Mouse (Mus musculus) kidney, adult 2 months (tissue): ENCODE measurements around the gene Usb1. TPM values are rescaled to one million over a fixed set of nuclear protein-coding genes. Genes with fewer than 3 reads are reported as not detected.

Source experiments
- DNase-seq: peaks from one replicate; pipeline ENCODE4 v3.0.0; 2021
- H3K27ac ChIP-seq: fragments of 200-500 bp; 2 replicates; pipeline ENCODE4 v1.5.1; 2012; ENCODE audit warnings: low read depth, low read length, control low read depth, inconsistent platforms; ENCODE audit not compliant: insufficient read depth
- H3K27me3 ChIP-seq: fragments of 200-500 bp; replicated peaks from 2 replicates; pipeline ENCODE4 v1.6.1; 2012; ENCODE audit warnings: mild to moderate bottlenecking, moderate library complexity, low read length, inconsistent platforms; ENCODE audit not compliant: control insufficient read depth, insufficient read depth
- H3K36me3 ChIP-seq: fragments of 200-500 bp; 2 replicates; pipeline ENCODE4 v1.6.1; 2012; ENCODE audit warnings: mild to moderate bottlenecking, moderate library complexity, low read length, inconsistent platforms; ENCODE audit not compliant: control insufficient read depth, insufficient read depth
- H3K4me1 ChIP-seq: fragments of 200-500 bp; 2 replicates; pipeline ENCODE4 v1.6.1; 2011; ENCODE audit warnings: low read length; ENCODE audit not compliant: control insufficient read depth, insufficient read depth
- H3K4me3 ChIP-seq: fragments of 200-500 bp; 2 replicates; pipeline ENCODE4 v1.5.1; 2011; ENCODE audit warnings: mild to moderate bottlenecking, low read depth, low read length, control low read depth; ENCODE audit not compliant: insufficient read depth
- CTCF ChIP-seq: fragments of 200-500 bp; conservative IDR thresholded peaks from 2 replicates; pipeline ENCODE4 v1.5.1; 2011; ENCODE audit warnings: low read depth, mild to moderate bottlenecking, control low read depth, low read length, moderate library complexity, mixed read lengths; ENCODE audit not compliant: insufficient read depth, insufficient read length
- POLR2A ChIP-seq: fragments of 200-500 bp; IDR thresholded peaks from one replicate; pipeline ENCODE4 v1.6.1; 2011; ENCODE audit warnings: low read depth, low read length, control low read depth
- WGBS: fragments of 180-500 bp; shearing (Covaris S2); methylation state at CpG from one replicate; pipeline ENCODE4 v1.1.7; 2018; 5-methylcytosine and 5-hydroxymethylcytosine counted together
- polyA plus RNA-seq: library from polyadenylated mRNA; depleted of rRNA; stranded (reverse); fragments of >200 nt; gene quantifications from 2 replicates; pipeline ENCODE4 v1.2.3, GENCODE M21; 2012; rRNA removed

Gene Usb1
- polyA plus RNA-seq, 1 experiment: 29.8 TPM

DNA sequence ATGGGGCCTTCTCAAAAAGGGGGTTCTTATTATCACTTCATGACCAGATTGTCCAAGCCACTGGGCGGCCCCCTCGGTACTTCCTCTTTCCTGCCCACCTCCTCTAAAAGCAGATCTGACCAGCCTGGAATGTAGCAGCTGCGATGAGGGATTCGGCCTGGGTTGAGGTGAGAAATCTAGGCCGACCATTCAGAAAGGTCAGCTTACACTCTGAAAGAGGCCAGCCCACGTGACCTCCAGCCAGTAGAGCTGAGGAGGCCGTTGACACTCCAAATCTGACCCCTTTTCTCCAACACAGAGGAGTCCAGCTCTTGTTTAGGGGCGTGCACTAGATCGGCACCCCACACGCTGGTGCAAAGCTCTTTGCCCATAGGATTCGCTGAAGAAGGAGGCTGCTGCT is 64.7 kb downstream of the Usb1 start:
- H3K36me3 ChIP-seq: no peaks in the 10 kb centered on the region
- H3K4me3 ChIP-seq: no peak overlapping the region
- H3K4me1 ChIP-seq: no peaks in the 10 kb centered on the region
- DNase-seq: no peak
- no peak overlapping the region for H3K27ac ChIP-seq
- TF ChIP-seq POLR2A: no peak
- no peak for TF ChIP-seq CTCF
- no peaks in the 10 kb centered on the region for H3K27me3 ChIP-seq
- 65% methylated on average over 11 of the region's 11 CpGs for WGBS

Other genes with a start within 250 kb of the Usb1 start
- gene Kifc3, start 129.5 kb upstream of the Usb1 start, polyA plus RNA-seq: 92.3 and 100 TPM in 2 replicates
- gene Cngb1, start 25.7 kb upstream of the Usb1 start, polyA plus RNA-seq: 0.38 and 1.1 TPM in 2 replicates
- 0.22 and 0.41 TPM in 2 replicates for gene Tepp, start 21.7 kb upstream of the Usb1 start, polyA plus RNA-seq
- gene Zfp319, start 334 bp upstream of the Usb1 start, polyA plus RNA-seq: 6.2 and 6.5 TPM in 2 replicates
- gene Mmp15, start 20.0 kb downstream of the Usb1 start, polyA plus RNA-seq: 5.3 and 5.6 TPM in 2 replicates
- gene Cfap20, start 102.6 kb downstream of the Usb1 start, polyA plus RNA-seq: 35.7 and 41.2 TPM in 2 replicates
- gene Csnk2a2, start 157.8 kb downstream of the Usb1 start, polyA plus RNA-seq: 15.7 and 19.6 TPM in 2 replicates
- gene Ccdc113, start 201.8 kb downstream of the Usb1 start, polyA plus RNA-seq: 0.13 TPM in 1 of 2 replicates, not detected in the other
- 0.08 TPM in 1 of 2 replicates, not detected in the other for gene Prss54, start 244.1 kb downstream of the Usb1 start, polyA plus RNA-seq